Mouse (Mus musculus) heart, postnatal 14 days (tissue): ENCODE data around the gene Cdh11. TPM values are rescaled to one million over a fixed set of nuclear protein-coding genes. Genes with fewer than 3 reads are reported as not detected.
"Not testable (repeated sequence)": the region's sequence is repeated elsewhere in the genome, so short reads cannot be mapped to it uniquely, and the experiment has no call there.

ENCODE experiments used
- DNase-seq, 2 experiments: peaks; one replicate each; pipeline ENCODE4 v3.0.0; 2021 to 2022
- intact Hi-C: fragments of 180-260 bp; cut with DNase I; formaldehyde crosslinking; loops from one replicate; pipeline ENCODE4 v1.15.1; 2025
- total RNA-seq, 2 experiments: library from RNA; stranded (reverse); gene quantifications; 2 replicates each; pipeline ENCODE4 v1.2.3; 2021

The Cdh11 gene
- total RNA-seq, 2 experiments from 2014 or later = 24.1 to 27.6 TPM

GRCm38 (mm10) chr8:102726206-102726935, 59.1 kb downstream of the Cdh11 start:
- intact Hi-C loops = no loop called here
- no peak for DNase-seq

GRCm38 (mm10) chr8:102725496-102725895, 59.9 kb downstream of the Cdh11 start:
- no peak for DNase-seq
- intact Hi-C loops = no loop called here

GRCm38 (mm10) chr8:102715956-102716355, 69.5 kb downstream of the Cdh11 start:
- peak in 1 of 2 experiments; percentile 37 for DNase-seq
- intact Hi-C loops = no loop called here

- no peak for DNase-seq
- intact Hi-C loops = no loop called here
Observed at GRCm38 (mm10) chr8:102707305-102707704, 78.1 kb downstream of the Cdh11 start.

GRCm38 (mm10) chr8:102705376-102705905, 80.0 kb downstream of the Cdh11 start:
- DNase-seq = no peak
- intact Hi-C loops = no loop called here

- DNase-seq = no peak
- intact Hi-C loops = no loop called here
Observed at GRCm38 (mm10) chr8:102700245-102700644, 85.2 kb downstream of the Cdh11 start.

- intact Hi-C loops = no loop called here
Observed at GRCm38 (mm10) chr8:102698232-102698837, 87.1 kb downstream of the Cdh11 start.

GRCm38 (mm10) chr8:102693465-102693864, 92.0 kb downstream of the Cdh11 start:
- intact Hi-C loops = no loop called here
- peak in 1 of 2 experiments; percentile 21 for DNase-seq

More at GRCm38 (mm10) chr8:102698232-102698837, 87.1 kb downstream of the Cdh11 start:
- no peak for DNase-seq

- DNase-seq, intact Hi-C loops: not testable (repeated sequence)
Observed at GRCm38 (mm10) chr8:102685491-102685890, 100.0 kb downstream of the Cdh11 start.

- intact Hi-C loops = no loop called here
- DNase-seq = no peak
Observed at GRCm38 (mm10) chr8:102685023-102685422, 100.4 kb downstream of the Cdh11 start.

- intact Hi-C loops = no loop called here
Observed at GRCm38 (mm10) chr8:102677148-102677547, 108.3 kb downstream of the Cdh11 start.

GRCm38 (mm10) chr8:102664561-102664960, 120.9 kb downstream of the Cdh11 start:
- intact Hi-C loops, DNase-seq: not testable (repeated sequence)

More at GRCm38 (mm10) chr8:102677148-102677547, 108.3 kb downstream of the Cdh11 start:
- DNase-seq = no peak

- DNase-seq = no peak
- intact Hi-C loops = no loop called here
Observed at GRCm38 (mm10) chr8:102656529-102656928, 128.9 kb downstream of the Cdh11 start.

- no peak for DNase-seq
- intact Hi-C loops = no loop called here
Observed at GRCm38 (mm10) chr8:102651964-102652363, 133.5 kb downstream of the Cdh11 start.

- intact Hi-C loops = no loop called here
- no peak for DNase-seq
Observed at GRCm38 (mm10) chr8:102627151-102627550, 158.3 kb downstream of the Cdh11 start.

GRCm38 (mm10) chr8:102612146-102612545, 173.3 kb downstream of the Cdh11 start:
- no peak for DNase-seq
- intact Hi-C loops = no loop called here

- intact Hi-C loops = no loop called here
- no peak for DNase-seq
Observed at GRCm38 (mm10) chr8:102601327-102601726, 184.1 kb downstream of the Cdh11 start.

GRCm38 (mm10) chr8:102596523-102596922, 188.9 kb downstream of the Cdh11 start:
- intact Hi-C loops = no loop called here
- DNase-seq = peak; percentile 25 to 65

GRCm38 (mm10) chr8:102593899-102594298, 191.5 kb downstream of the Cdh11 start:
- intact Hi-C loops = no loop called here
- no peak for DNase-seq
